Mouse (Mus musculus): Measurements from ENCODE around the gene Naa80. TPM values are rescaled to one million over a fixed set of nuclear protein-coding genes. Genes with fewer than 3 reads are reported as not detected.
A peak's percentile ranks its signal among the peaks of the same experiment; 100 is the strongest.
"Not testable (repeated sequence)": the region's sequence is repeated elsewhere in the genome, so short reads cannot be mapped to it uniquely, and the experiment has no call there.

Gene Naa80
- polyA plus RNA-seq, 1 experiment from 2014 or later: 11.3 TPM

DNA sequence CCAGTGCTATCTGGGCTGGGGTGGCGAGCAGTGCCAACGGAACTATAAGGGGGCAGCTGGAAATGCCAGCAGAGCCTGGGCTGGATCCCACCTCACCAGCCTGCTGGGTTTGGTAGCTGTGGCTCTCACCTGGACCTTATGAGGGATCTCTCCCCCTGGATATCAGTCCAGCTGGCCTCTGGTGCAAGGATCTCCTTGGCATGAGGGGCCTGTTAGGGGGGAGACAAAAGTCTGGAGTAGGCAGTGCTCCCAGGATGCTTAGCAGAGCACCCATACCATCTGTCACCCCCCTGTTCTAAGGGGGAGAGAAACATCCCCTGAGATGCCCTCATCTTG lies 6.4 kb upstream of the Naa80 start:
- no peaks in the 10 kb centered on the region for H3K27me3 ChIP-seq (ENCODE audit: control insufficient read depth, insufficient read depth, low read length)
- WGBS: 100% methylated on average over 2 of the region's 2 CpGs
- peaks cover 14% of the 10 kb centered on the region for H3K4me1 ChIP-seq (replicated peaks; ENCODE audit: control insufficient read depth, insufficient read depth, low read length)
- no peak overlapping the region for H3K9ac ChIP-seq (ENCODE audit: low read depth, low read length)
- DNase-seq (ENCODE audit: low spot score): no peak
- ATAC-seq (ENCODE audit: low FRiP score): no peak
- no peak overlapping the region for H3K27ac ChIP-seq (ENCODE audit: low read depth, low read length)
- H3K4me2 ChIP-seq (replicated peaks; ENCODE audit: low read depth, low read length): no peak overlapping the region
- peaks cover 25% of the 10 kb centered on the region for H3K36me3 ChIP-seq (ENCODE audit: control insufficient read depth, insufficient read depth, low read length)
- H3K9me3 ChIP-seq (ENCODE audit: control insufficient read depth, low read length): no peaks in the 10 kb centered on the region
- H3K4me3 ChIP-seq (ENCODE audit: low read depth, low read length): no peak overlapping the region

DNA sequence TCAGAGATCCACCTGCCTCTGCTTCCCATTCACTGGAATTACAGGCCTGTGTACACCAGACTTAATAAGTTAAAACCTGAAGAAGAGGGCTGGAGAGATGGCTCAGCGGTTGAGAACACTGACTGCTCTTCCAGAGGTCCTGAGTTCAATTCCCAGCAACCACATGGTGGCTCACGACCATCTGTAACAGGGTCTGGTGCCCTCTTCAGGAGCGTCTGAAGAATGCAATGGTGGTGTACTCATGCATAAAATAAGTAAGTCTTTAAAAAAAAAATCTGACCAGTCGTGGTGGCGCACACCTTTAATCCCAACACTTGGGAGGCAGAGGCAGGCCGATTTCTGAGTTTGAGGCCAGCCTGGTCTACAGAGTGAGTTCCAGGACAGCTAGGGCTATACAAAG lies 4.9 kb upstream of the Naa80 start:
- not testable (repeated sequence) for H3K9me3 ChIP-seq (ENCODE audit: control insufficient read depth, low read length); H3K9ac ChIP-seq (ENCODE audit: low read depth, low read length); H3K4me3 ChIP-seq (ENCODE audit: low read depth, low read length); ATAC-seq (ENCODE audit: low FRiP score); H3K27me3 ChIP-seq (ENCODE audit: control insufficient read depth, insufficient read depth, low read length); H3K4me2 ChIP-seq (replicated peaks; ENCODE audit: low read depth, low read length); H3K27ac ChIP-seq (ENCODE audit: low read depth, low read length); DNase-seq (ENCODE audit: low spot score)
- WGBS: 79% methylated on average over 6 of the region's 6 CpGs
- peaks cover 25% of the 10 kb centered on the region for H3K36me3 ChIP-seq (ENCODE audit: control insufficient read depth, insufficient read depth, low read length)
- H3K4me1 ChIP-seq (replicated peaks; ENCODE audit: control insufficient read depth, insufficient read depth, low read length): peaks cover 11% of the 10 kb centered on the region

DNA sequence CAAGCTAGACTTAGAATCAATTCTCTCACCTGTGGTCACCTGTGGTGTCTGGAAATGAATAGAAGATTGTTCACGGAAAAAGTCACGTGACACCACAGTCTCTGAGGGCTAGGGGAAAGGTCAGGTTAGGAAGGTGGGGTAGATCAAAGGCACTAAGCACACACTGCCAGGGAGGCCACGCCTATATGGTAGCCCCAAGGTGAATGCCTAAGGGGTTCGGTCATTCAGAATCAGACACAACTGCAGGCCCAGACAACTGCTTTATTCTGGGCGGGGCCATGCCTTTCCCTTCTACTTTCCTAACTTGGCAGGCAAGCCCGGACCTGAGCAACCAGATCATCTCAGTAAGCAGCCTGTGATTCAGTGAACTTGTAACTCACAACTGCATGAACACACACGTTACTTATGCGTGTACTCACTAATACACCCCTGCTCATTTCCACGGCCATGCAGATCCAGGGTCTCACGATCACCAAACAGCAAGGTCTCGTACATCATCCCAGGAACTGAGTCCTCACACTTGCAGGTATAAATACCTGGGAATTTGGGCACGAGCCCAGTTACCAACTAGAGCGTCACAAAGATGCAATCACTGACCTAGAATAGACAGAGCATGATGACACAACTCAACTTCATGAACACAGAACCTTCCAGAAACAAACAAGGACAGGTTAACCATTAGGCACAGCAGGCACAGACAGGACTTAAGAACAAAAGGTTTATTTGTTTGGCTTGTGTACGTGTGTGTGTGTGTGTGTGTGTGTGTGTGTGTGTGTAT lies 2.9 kb upstream of the Naa80 start:
- Histone ChIP-seq H3K9ac (ENCODE audit: low read depth, low read length) (no peak overlapping the region), H3K9me3 (ENCODE audit: control insufficient read depth, low read length) (no peaks in the 10 kb centered on the region), H3K4me3 (ENCODE audit: low read depth, low read length) (no peak overlapping the region), H3K36me3 (ENCODE audit: control insufficient read depth, insufficient read depth, low read length) (peaks cover 25% of the 10 kb centered on the region), H3K27me3 (ENCODE audit: control insufficient read depth, insufficient read depth, low read length) (no peaks in the 10 kb centered on the region), H3K27ac (ENCODE audit: low read depth, low read length) (no peak overlapping the region), H3K4me2 (replicated peaks; ENCODE audit: low read depth, low read length) (no peak overlapping the region), H3K4me1 (replicated peaks; ENCODE audit: control insufficient read depth, insufficient read depth, low read length) (peaks cover 5% of the 10 kb centered on the region)
- 88% methylated on average over 14 of the region's 14 CpGs for WGBS
- ATAC-seq (ENCODE audit: low FRiP score) (no peak), DNase-seq (ENCODE audit: low spot score) (no peak)

DNA sequence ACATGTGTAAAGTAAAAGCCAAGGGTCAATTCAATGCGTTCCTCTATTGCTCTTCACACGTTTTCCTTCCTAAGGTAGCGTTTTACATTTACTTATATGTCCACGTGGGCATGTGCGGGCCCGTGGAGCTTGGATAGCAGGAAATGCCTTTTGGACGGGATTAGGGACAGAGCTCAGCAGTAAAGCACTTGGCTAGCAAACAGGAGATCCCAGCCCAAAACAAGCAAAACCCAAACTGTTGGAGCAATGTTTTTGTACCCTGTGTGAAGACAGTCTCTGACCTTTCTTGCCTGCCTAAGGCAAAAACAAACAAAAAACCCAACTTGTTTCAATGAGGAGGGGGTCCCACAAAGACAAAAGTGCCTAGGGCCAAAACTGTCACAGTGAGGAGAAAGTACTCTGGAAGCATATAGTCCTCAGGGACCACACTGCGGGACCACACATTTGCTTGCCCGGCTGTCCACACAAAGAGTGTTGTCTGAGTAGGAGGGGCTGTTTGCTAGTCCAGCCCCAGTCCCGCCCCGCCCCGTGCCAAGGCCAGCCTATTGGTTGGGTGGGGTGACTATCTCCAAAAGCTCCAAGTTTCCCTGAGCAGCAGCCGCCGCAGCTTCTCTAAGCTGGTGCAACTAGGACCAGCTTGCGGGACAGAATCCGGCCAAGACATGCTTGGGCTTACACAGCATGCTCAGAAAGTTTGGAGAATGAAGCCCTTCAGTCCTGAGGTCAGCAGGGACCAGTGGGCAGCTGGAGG lies 2.2 kb upstream of the Naa80 start, which contains the start of gene Hyal1:
TSS of gene Hyal1 (plus strand) at position 571 of the 751 bp plus-strand sequence.
- peaks cover 21% of the 10 kb centered on the region for H3K36me3 ChIP-seq (ENCODE audit: control insufficient read depth, insufficient read depth, low read length)
- H3K4me3 ChIP-seq (ENCODE audit: low read depth, low read length): peak within 1 kb of the TSS; percentile 17
- peaks cover 5% of the 10 kb centered on the region for H3K4me1 ChIP-seq (replicated peaks; ENCODE audit: control insufficient read depth, insufficient read depth, low read length)
- H3K4me2 ChIP-seq (replicated peaks; ENCODE audit: low read depth, low read length): peak within 1 kb of the TSS; percentile 45
- DNase-seq (ENCODE audit: low spot score): peak; percentile 81
- ATAC-seq (ENCODE audit: low FRiP score): peak; percentile 68
- 0 out of 2 replicates have a peak within 1 kb of the TSS, but pooled peaks have one; percentile 10 for H3K27ac ChIP-seq (ENCODE audit: low read depth, low read length)
- peak within 1 kb of the TSS; percentile 57 for H3K9ac ChIP-seq (ENCODE audit: low read depth, low read length)
- no peaks in the 10 kb centered on the region for H3K9me3 ChIP-seq (ENCODE audit: control insufficient read depth, low read length)
- H3K27me3 ChIP-seq (ENCODE audit: control insufficient read depth, insufficient read depth, low read length): no peaks in the 10 kb centered on the region
- 28% methylated on average over 16 of the region's 16 CpGs for WGBS

DNA sequence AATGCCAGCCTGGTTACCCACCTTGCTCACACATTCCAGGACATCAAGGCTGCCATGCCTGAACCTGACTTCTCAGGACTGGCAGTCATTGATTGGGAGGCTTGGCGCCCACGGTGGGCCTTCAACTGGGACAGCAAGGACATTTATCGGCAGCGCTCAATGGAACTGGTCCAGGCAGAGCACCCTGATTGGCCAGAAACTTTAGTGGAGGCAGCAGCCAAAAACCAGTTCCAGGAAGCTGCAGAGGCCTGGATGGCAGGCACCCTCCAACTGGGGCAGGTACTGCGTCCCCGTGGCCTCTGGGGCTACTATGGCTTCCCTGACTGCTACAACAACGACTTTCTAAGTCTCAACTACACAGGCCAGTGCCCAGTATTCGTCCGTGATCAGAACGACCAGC lies 816 bp upstream of the Naa80 start:
- Histone ChIP-seq H3K9me3 (ENCODE audit: control insufficient read depth, low read length) (no peaks in the 10 kb centered on the region), H3K4me3 (ENCODE audit: low read depth, low read length) (no peak overlapping the region), H3K4me1 (replicated peaks; ENCODE audit: control insufficient read depth, insufficient read depth, low read length) (peaks cover 7% of the 10 kb centered on the region), H3K36me3 (ENCODE audit: control insufficient read depth, insufficient read depth, low read length) (peaks cover 11% of the 10 kb centered on the region; the same call in 1 of the 2 replicates), H3K4me2 (replicated peaks; ENCODE audit: low read depth, low read length) (no peak overlapping the region; the same call in 1 of the 2 replicates), H3K27me3 (ENCODE audit: control insufficient read depth, insufficient read depth, low read length) (no peaks in the 10 kb centered on the region), H3K9ac (ENCODE audit: low read depth, low read length) (no peak overlapping the region), H3K27ac (ENCODE audit: low read depth, low read length) (no peak overlapping the region)
- no peak for DNase-seq (ENCODE audit: low spot score)
- ATAC-seq (ENCODE audit: low FRiP score): no peak
- 96% methylated on average over 10 of the region's 10 CpGs for WGBS

DNA sequence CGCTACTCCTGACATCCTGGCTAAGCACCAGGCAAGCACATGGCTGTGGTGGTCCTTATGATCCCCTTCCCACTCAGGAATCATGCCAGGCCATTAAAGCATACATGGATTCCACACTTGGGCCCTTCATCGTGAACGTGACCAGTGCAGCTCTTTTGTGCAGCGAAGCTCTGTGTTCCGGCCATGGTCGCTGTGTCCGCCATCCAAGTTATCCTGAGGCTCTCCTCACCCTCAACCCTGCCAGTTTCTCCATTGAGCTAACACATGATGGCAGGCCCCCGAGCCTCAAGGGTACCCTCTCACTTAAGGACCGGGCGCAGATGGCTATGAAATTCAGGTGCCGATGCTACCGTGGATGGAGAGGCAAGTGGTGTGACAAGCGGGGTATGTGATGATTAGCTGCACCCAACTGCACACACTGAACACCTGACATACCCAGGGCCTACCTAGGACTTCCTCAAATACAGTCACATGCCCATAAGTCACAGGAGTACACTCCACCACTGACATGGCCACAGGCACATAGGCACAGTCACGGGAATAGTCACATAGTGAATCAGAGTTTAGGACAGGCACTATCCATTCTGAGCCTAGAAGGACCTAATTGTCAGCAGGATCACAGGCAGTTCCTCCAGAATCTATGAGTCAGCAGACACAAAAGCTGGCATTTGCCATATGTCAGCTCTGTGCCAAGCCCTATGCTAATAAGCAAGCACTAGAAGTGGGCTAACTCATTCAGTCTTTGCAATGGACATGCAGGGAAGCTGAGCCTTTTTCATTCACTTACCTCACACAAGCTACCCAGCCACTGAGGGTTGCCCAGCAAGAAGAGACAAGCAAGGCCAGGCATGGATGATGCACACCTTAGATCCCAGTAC lies 575 bp downstream of the Naa80 start:
- ATAC-seq (ENCODE audit: low FRiP score): no peak
- 96% methylated on average over 14 of the region's 14 CpGs for WGBS

DNA sequence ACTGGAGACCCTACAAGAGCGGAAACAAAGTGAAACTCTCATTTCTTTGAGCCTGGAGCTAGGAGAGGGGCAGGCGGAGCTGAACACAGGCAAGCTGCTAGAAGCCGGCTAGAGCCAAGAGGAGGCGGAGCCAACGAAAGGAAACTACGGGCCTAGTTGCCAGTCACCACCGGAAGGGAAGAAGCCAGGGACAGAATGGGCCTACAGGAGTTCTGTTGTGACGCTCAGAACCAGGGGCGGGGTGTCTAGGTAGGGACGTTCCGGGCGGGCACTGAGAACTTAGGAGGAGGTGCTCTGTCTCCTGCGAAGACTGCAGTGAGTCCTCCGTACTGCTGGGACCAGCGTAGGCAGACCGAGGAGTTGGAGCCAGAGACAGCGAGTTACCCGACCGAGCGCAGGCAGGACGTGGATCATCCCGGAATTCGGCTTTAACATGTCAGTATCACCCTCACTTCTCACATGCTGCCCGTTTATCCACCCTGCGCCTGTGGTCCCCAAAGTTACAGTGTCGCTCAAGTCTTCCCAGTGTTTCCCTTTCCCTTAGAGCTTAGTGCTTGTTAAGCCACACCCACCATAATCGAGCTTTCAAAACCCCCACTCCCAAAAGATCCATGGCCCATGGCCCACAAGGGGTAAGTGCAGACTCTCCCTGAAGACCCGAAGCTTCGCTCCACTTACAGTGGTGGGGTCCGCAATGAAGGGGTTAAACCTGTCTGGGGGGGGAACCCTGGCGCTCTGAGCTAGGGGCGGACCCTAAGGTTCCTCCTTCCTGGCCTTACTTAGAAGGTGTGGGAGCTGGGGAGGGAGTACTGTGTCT lies 2.0 kb downstream of the Naa80 start, which contains the start of gene Hyal3:
TSS of gene Hyal3 (plus strand) at position 318 of the 817 bp plus-strand sequence.
- H3K9ac ChIP-seq (ENCODE audit: low read depth, low read length): peak within 1 kb of the TSS; percentile 84
- WGBS: 1% methylated on average over 32 of the region's 32 CpGs
- no peaks in the 10 kb centered on the region for H3K27me3 ChIP-seq (ENCODE audit: control insufficient read depth, insufficient read depth, low read length)
- peaks cover 7% of the 10 kb centered on the region for H3K4me1 ChIP-seq (replicated peaks; ENCODE audit: control insufficient read depth, insufficient read depth, low read length)
- ATAC-seq (ENCODE audit: low FRiP score): peak; percentile 66
- no peaks in the 10 kb centered on the region for H3K36me3 ChIP-seq (ENCODE audit: control insufficient read depth, insufficient read depth, low read length)
- DNase-seq (ENCODE audit: low spot score): peak; percentile 81
- H3K4me3 ChIP-seq (ENCODE audit: low read depth, low read length): peak within 1 kb of the TSS; percentile 58
- H3K4me2 ChIP-seq (replicated peaks; ENCODE audit: low read depth, low read length): peak within 1 kb of the TSS; percentile 71
- peak within 1 kb of the TSS; percentile 47 for H3K27ac ChIP-seq (ENCODE audit: low read depth, low read length)
- H3K9me3 ChIP-seq (ENCODE audit: control insufficient read depth, low read length): no peaks in the 10 kb centered on the region

More for the DNA sequence above, 575 bp downstream of the Naa80 start:
- H3K27ac ChIP-seq (ENCODE audit: low read depth, low read length): no peak overlapping the region
- H3K36me3 ChIP-seq (ENCODE audit: control insufficient read depth, insufficient read depth, low read length): peaks cover 4% of the 10 kb centered on the region; the same call in 1 of the 2 replicates
- peaks cover 7% of the 10 kb centered on the region for H3K4me1 ChIP-seq (replicated peaks; ENCODE audit: control insufficient read depth, insufficient read depth, low read length)
- no peaks in the 10 kb centered on the region for H3K27me3 ChIP-seq (ENCODE audit: control insufficient read depth, insufficient read depth, low read length)
- no peak overlapping the region for H3K4me3 ChIP-seq (ENCODE audit: low read depth, low read length)
- no peak overlapping the region for H3K4me2 ChIP-seq (replicated peaks; ENCODE audit: low read depth, low read length)
- no peaks in the 10 kb centered on the region for H3K9me3 ChIP-seq (ENCODE audit: control insufficient read depth, low read length)
- no peak overlapping the region for H3K9ac ChIP-seq (ENCODE audit: low read depth, low read length)
- DNase-seq (ENCODE audit: low spot score): no peak

DNA sequence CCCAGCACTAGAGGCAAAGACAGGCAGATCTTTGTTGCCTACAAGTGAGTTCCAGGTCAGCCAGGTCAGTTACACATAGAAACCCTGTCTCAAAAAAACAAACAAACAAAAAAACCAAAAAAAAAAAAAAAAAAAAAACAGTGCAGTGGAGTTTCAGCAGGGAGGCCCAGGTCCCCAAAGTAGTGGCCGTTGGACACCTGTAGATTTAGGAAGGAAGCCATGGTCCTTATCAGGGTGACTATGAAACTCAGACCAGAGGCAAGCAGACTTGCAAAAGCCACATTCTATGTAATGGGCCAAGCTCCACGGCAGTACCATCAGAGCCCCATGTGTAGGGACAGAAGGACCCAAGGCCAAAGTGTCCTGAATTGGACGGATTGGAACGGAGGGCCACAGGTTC lies 2.9 kb downstream of the Naa80 start:
- no peak for ATAC-seq (ENCODE audit: low FRiP score)
- no peaks in the 10 kb centered on the region for H3K27me3 ChIP-seq (ENCODE audit: control insufficient read depth, insufficient read depth, low read length)
- peak overlapping the region; percentile 71 for H3K4me2 ChIP-seq (replicated peaks; ENCODE audit: low read depth, low read length)
- no peaks in the 10 kb centered on the region for H3K9me3 ChIP-seq (ENCODE audit: control insufficient read depth, low read length)
- no peak overlapping the region for H3K9ac ChIP-seq (ENCODE audit: low read depth, low read length)
- H3K36me3 ChIP-seq (ENCODE audit: control insufficient read depth, insufficient read depth, low read length): no peaks in the 10 kb centered on the region
- no peak overlapping the region for H3K27ac ChIP-seq (ENCODE audit: low read depth, low read length)
- H3K4me1 ChIP-seq (replicated peaks; ENCODE audit: control insufficient read depth, insufficient read depth, low read length): peaks cover 7% of the 10 kb centered on the region
- DNase-seq (ENCODE audit: low spot score): no peak
- WGBS: 76% methylated on average over 4 of the region's 4 CpGs
- peak overlapping the region; percentile 58 for H3K4me3 ChIP-seq (ENCODE audit: low read depth, low read length)
